Mouse (Mus musculus) ES-E14 (cell line): Measurements from ENCODE around the gene Actr5. TPM values are rescaled to one million over a fixed set of nuclear protein-coding genes. Genes with fewer than 3 reads are reported as not detected.
A peak's percentile ranks its signal among the peaks of the same experiment; 100 is the strongest.

Experiments
- DNase-seq: peaks from one replicate; pipeline ENCODE4 v3.0.0-alpha.2; 2013; ENCODE audit warnings: low read depth, low spot score
- H3K27ac ChIP-seq: 2 replicates; pipeline ENCODE4 v1.5.1; 2012; ENCODE audit warnings: low read depth, mild to moderate bottlenecking, low read length, moderate library complexity, mixed read lengths; ENCODE audit not compliant: poor library complexity, insufficient read depth, severe bottlenecking
- H3K36me3 ChIP-seq: 2 replicates; pipeline ENCODE4 v1.6.1; 2012; ENCODE audit warnings: mild to moderate bottlenecking, low read length, moderate library complexity, mixed read lengths; ENCODE audit not compliant: control insufficient read depth, poor library complexity, insufficient read depth, severe bottlenecking
- H3K4me1 ChIP-seq, 2 experiments: fragments of 150-350 bp in 1 of 2; sonication (generic) in 1 of 2; 2 replicates each; pipeline ENCODE4 v1.6.1; 2012; ENCODE audit warnings: low read length in 2 of 2, mild to moderate bottlenecking in 1 of 2, mixed read lengths in 1 of 2; ENCODE audit not compliant: control insufficient read depth in 2 of 2, insufficient read depth in 2 of 2, poor library complexity in 1 of 2
- H3K4me3 ChIP-seq, 2 experiments: fragments of 150-350 bp in 1 of 2; sonication (generic) in 1 of 2; 2 replicates each; pipeline ENCODE4 v1.5.1; 2012; ENCODE audit warnings: low read length in 2 of 2, low read depth in 1 of 2, mild to moderate bottlenecking in 1 of 2, mixed read lengths in 1 of 2; ENCODE audit not compliant: insufficient read depth in 1 of 2, poor library complexity in 1 of 2, severe bottlenecking in 1 of 2
- H3K9ac ChIP-seq: 2 replicates; pipeline ENCODE4 v1.6.1; 2012; ENCODE audit warnings: low read depth, mild to moderate bottlenecking, low read length, mixed read lengths; ENCODE audit not compliant: poor library complexity, insufficient read depth, severe bottlenecking
- H3K9me3 ChIP-seq: fragments of 150-350 bp; sonication (generic); 2 replicates; pipeline ENCODE4 v1.6.1; 2012; ENCODE audit warnings: low read depth, mild to moderate bottlenecking, low read length; ENCODE audit not compliant: control insufficient read depth, insufficient read depth
- CHD2 ChIP-seq: IDR thresholded peaks from 2 replicates; pipeline ENCODE4 v1.6.1; 2014; ENCODE audit warnings: mild to moderate bottlenecking, low read depth, low read length, inconsistent platforms
- HCFC1 ChIP-seq: IDR thresholded peaks from 2 replicates; pipeline ENCODE4 v1.6.1; 2012; ENCODE audit warnings: low read length, inconsistent platforms, borderline replicate concordance; ENCODE audit not compliant: insufficient read depth
- MAFK ChIP-seq: IDR thresholded peaks from 2 replicates; pipeline ENCODE4 v1.6.1; 2014; ENCODE audit warnings: mild to moderate bottlenecking, low read depth, low read length, inconsistent platforms; ENCODE audit not compliant: insufficient read depth
- ZC3H11A ChIP-seq: IDR thresholded peaks from 2 replicates; pipeline ENCODE4 v1.6.1; 2012; ENCODE audit warnings: low read depth, mild to moderate bottlenecking, inconsistent platforms, low read length, borderline replicate concordance
- ZNF384 ChIP-seq: IDR thresholded peaks from 2 replicates; pipeline ENCODE4 v1.6.1; 2012; ENCODE audit warnings: low read depth, low read length, inconsistent platforms
- in situ Hi-C, 2 experiments: fragments of 600-800 bp; cut with MboI; formaldehyde crosslinking; loops; one replicate each; pipeline ENCODE4 v1.15.1; 2025; ENCODE audit warnings: low sequenced_read_pairs in 2 of 2, inconsistent platforms in 1 of 2; ENCODE audit not compliant: unreplicated experiment in 2 of 2
- total RNA-seq: library from RNA; depleted of rRNA; stranded (reverse); fragments of 300-350 nt; gene quantifications from 2 replicates; pipeline ENCODE4 v1.2.3, GENCODE M21; 2012

The Actr5 gene
- total RNA-seq, 1 experiment = 11.5 TPM

GRCm38 (mm10) chr2:158625697-158626096, 1.0 kb downstream of the Actr5 start:
- peak overlapping the region; percentile 80 for H3K9ac ChIP-seq
- TF ChIP-seq MAFK (no peak), HCFC1 (no peak), ZNF384 (no peak), ZC3H11A (no peak), CHD2 (no peak)
- H3K36me3 ChIP-seq = peaks cover 10% of the 10 kb centered on the region
- in situ Hi-C loops = loop anchor here (5.0 to 10.0 kb wide), 2 partner anchors 78 to 81 kb away; no protein-coding TSS in a partner anchor
- no peak for DNase-seq
- H3K9me3 ChIP-seq = no peaks in the 10 kb centered on the region
- no peak overlapping the region for H3K27ac ChIP-seq
- H3K4me1 ChIP-seq = peaks cover 0 to 1% of the 10 kb centered on the region in 2 experiments; a peak in 1 of 4 replicates
- H3K4me3 ChIP-seq = peak overlapping the region; percentile 80 to 100

- Histone ChIP-seq H3K4me3 (no peak overlapping the region), H3K36me3 (peaks cover 34% of the 10 kb centered on the region), H3K9me3 (no peaks in the 10 kb centered on the region), H3K9ac (no peak overlapping the region), H3K4me1 (peaks cover 0 to 1% of the 10 kb centered on the region in 2 experiments; a peak in 1 of 4 replicates), H3K27ac (no peak overlapping the region)
- in situ Hi-C loops = loop anchor here (5.0 to 10.0 kb wide), 2 partner anchors 82 to 84 kb away; no protein-coding TSS in a partner anchor
- TF ChIP-seq HCFC1 = no peak
- TF ChIP-seq MAFK = no peak
- no peak for TF ChIP-seq CHD2
- no peak for TF ChIP-seq ZC3H11A
- TF ChIP-seq ZNF384 = no peak
- DNase-seq = no peak
Measured at GRCm38 (mm10) chr2:158628858-158629257, 4.2 kb downstream of the Actr5 start.

GRCm38 (mm10) chr2:158629414-158629813, 4.7 kb downstream of the Actr5 start:
- Histone ChIP-seq H3K4me3 (no peak overlapping the region), H3K9me3 (no peaks in the 10 kb centered on the region), H3K36me3 (peaks cover 37% of the 10 kb centered on the region), H3K9ac (no peak overlapping the region), H3K27ac (no peak overlapping the region), H3K4me1 (peaks cover 0 to under 1% of the 10 kb centered on the region in 2 experiments; a peak in 1 of 4 replicates)
- TF ChIP-seq ZNF384 (no peak), MAFK (no peak), ZC3H11A (0 out of 2 replicates have a peak, but pooled peaks have one; percentile 28), HCFC1 (no peak), CHD2 (no peak)
- in situ Hi-C loops = loop anchor here (5.0 to 10.0 kb wide), 2 partner anchors 82 to 85 kb away; no protein-coding TSS in a partner anchor
- DNase-seq = no peak

- no peak overlapping the region for H3K9ac ChIP-seq
- no peak for DNase-seq
- no peak overlapping the region for H3K4me3 ChIP-seq
- no peaks in the 10 kb centered on the region for H3K4me1 ChIP-seq
- no peak for TF ChIP-seq ZC3H11A
- no peak for TF ChIP-seq CHD2
- no peak for TF ChIP-seq MAFK
- no peak for TF ChIP-seq HCFC1
- H3K36me3 ChIP-seq = peaks cover 55% of the 10 kb centered on the region
- no peak overlapping the region for H3K27ac ChIP-seq
- in situ Hi-C loops = no loop called here
- H3K9me3 ChIP-seq = no peaks in the 10 kb centered on the region
Measured at GRCm38 (mm10) chr2:158631873-158632272, 7.2 kb downstream of the Actr5 start.

GRCm38 (mm10) chr2:158641869-158642268, 17.2 kb downstream of the Actr5 start:
- no peaks in the 10 kb centered on the region for H3K9me3 ChIP-seq
- in situ Hi-C loops = no loop called here
- peaks cover 23% of the 10 kb centered on the region; the same call in 1 of the 2 replicates for H3K36me3 ChIP-seq
- H3K27ac ChIP-seq = no peak overlapping the region
- H3K4me1 ChIP-seq = peaks cover 0 to 5% of the 10 kb centered on the region in 2 experiments; a peak in 2 of 4 replicates
- TF ChIP-seq ZC3H11A (peak; percentile 90), CHD2 (no peak), MAFK (no peak), ZNF384 (no peak), HCFC1 (no peak)
- peak; percentile 54 for DNase-seq
- H3K4me3 ChIP-seq = no peak overlapping the region
- no peak overlapping the region for H3K9ac ChIP-seq
